Mouse (Mus musculus): ENCODE measurements around the gene Atp6v1c2.

The Atp6v1c2 gene

DNA sequence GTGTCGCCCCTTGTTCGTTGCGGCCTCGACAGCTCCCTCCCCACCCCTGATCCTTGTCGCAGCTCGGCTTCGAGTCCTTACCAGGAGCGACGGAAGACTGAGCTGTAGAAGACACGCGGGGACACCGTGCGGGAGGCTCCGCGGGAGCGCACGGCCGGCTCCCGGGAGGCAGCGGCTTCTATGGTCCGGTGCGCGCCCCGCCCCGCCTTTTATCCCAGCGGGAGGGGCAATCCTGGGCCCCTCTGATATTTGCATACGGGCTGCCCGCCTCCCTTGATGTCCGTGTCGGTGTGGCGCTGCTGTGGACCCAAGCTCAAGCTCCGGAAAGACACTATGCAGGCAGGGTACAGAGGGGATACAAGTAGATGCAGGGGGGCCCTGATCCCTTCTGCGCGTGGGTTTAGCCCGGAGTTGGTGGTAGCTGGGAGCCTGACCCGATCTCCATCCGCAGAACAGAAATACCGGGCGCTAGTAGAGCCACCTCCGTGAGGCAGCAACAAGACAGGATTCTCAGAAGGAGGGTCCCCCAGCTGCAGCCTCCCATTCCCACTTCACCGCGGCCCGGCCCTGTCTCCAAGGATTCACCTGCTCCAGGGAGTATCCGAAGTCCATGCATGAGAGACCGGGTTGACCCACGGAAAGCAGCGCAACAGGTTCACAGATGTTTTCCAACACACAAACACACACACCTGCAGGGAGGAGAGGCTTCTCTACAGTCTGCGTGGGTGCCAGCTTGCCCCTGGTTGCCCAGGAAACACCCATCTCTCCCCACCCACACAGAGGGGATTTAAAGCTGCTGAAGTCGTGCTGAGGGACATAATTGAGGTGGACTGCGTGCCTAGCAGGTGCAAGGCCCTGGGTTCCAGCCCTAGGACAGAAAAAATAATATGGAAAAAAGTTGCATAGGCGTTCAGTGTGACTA, 4.3 kb downstream of the Atp6v1c2 start:
- DNase-seq (ENCODE audit: low spot score in 2 of 2), result peak in 1 of 2 experiments; percentile 6

DNA sequence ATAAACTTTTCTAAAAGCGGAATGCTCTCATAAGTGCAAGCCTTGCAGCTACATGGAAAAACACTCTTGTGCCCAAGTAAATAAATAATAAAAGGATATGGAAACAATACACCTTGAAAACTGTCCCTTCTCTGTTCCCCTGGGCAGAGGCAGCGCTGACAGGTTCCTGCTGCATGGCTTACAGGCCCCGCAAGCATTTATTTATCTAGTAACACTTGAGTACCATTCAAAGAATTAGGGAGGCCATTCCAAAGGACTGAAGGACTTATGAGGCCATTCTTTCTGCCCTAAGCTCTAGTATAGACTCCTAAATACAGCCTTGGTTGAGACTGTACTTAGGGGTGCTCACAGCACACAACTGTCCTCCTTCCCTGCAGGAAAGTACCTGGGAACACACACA, 10.7 kb downstream of the Atp6v1c2 start:
- DNase-seq (ENCODE audit: low spot score in 2 of 2), result no peak

DNA sequence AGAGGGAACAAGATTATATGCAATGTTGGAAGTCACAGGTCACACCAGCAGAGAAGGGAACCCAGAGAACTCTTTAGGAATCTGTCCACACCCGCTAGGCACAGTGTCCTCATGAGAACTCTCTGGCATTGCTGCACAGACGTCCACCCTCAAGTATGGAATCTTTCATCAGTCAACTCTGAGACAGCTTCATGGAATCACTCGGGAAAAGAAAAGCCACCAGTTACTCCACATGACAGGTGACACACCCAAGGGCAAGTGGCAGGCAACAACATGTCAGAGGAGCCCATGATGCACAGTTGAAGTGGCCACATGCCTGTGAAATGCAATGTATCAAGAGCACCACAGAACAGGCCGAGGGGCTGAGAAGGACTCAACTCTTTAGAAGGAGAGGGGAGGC, 11.2 kb downstream of the Atp6v1c2 start:
- no peak for DNase-seq (ENCODE audit: low spot score in 2 of 2)

DNA sequence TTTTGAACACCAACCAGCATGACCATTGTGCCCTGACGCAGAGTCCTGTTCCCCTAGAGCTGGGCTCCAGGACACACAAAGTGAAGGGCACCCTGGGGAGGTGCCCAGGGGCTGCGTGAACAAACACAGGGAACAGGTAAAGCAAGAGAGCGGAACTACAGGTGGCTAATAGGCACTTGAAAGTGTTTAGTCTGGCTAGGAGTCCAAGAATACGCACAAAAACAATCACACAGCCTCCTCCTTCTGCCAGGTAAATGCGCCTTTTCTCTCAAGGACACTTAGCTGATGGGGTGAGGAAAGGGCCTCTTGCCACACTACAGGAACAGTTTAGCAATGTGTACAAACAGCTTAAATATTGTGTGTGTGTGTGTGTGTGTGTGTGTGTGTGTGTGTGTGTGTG, 13.1 kb downstream of the Atp6v1c2 start:
- no peak for DNase-seq (ENCODE audit: low spot score in 2 of 2)

DNA sequence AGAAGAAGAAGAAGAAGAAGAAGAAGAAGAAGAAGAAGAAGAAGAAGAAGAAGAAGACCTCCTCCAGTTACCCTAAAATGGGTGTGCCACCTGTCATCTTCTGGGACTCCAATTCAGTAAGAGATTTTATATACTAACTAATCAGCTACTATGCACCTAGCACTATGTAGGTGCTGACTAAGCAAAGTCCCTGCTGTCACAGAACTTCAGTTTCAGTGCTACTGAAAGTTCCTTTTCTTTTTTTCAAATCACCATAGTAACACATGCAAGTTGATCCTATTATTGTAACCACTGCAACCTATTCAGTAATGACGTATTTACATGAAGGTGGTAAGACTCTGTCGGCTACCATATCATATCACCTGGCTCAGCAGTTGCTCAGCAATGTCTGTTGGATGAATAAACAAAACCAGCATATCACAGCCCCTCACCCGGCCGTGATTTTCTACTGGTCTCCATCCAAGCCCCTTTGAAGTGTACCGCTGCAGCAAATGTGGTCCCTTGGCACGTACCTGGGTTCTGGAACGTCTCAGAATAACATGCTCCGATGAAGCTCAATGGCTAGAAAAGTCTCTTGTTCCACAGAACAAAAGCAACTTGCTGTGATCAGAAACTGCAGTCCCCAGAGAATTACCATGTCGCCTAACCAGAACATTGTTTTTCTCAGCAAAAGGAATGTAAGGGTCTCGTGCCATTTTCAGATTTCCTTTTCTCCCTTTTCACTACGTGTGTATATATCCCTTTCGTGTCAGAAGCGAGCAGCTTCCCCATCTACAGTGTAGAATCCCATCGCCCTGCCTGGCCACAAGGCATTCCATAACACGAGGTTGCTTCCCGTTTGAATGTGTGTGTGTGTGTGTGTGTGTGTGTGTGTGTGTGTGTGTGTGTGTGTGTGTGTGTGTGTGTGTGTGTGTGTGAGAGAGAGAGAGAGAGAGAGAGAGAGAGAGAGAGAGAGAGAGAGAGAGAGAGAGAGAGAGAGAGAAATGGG, 18.0 kb downstream of the Atp6v1c2 start:
- DNase-seq (ENCODE audit: low spot score in 2 of 2), result no peak

DNA sequence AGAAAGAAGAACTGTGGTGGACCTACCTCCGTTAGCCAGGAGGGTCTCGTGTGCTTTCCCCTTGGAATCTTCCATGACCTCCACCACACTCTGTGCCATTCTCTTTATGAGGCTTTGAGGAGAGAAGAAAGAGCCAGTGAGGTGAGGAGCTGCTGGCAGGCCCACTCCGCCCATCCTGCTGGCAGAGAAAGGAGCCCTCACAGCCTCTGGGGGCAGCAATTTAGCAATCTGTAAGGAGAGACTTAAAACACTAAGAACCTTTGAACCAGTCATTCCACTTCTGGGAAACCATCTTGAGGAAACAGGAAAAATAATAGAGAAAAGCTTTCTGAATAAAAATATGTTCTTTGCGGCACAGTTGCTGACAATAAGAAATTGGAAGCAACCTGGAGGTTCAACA, 20.9 kb downstream of the Atp6v1c2 start:
- DNase-seq (ENCODE audit: low spot score in 2 of 2), result no peak

DNA sequence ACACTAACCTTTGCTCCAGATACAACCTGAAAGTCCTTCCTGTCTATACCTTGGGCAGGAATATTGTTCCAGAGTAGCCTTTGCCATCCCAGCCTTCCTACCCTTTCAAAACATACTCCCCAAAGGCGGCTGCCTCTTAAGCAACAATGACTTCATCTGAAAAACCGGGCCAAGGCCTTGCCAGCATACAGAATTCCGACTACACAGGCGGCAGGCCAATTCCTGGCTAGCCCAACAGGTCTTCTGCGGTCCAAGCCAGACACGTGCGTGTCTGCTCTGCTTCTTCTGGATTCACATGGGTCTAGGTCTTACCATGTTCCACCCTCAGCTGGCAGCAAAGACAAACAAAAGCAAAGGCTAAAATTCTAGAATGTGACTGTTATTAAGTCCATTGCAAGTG, 23.7 kb downstream of the Atp6v1c2 start:
- DNase-seq (ENCODE audit: low spot score in 2 of 2), result no peak

DNA sequence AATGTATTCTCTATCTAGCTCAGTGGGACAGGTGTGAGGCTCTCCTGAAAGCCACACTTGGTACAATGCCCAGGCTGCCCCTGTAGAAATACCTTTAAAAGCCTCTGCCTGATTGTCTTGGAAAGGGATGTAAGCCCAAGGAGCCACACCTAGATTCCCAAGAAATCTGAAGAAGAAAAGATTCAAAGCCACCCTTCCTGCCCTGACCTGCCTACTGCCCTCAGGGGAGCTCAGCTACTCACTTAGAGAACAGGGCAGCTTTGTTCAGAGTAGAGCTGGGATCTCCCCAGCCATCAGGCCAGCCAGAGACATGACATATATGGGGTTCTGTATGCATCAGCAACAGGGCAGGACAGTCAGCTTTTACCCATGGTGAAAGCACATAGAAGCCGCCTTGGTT, 29.3 kb downstream of the Atp6v1c2 start:
- no peak for DNase-seq (ENCODE audit: low spot score in 2 of 2)

DNA sequence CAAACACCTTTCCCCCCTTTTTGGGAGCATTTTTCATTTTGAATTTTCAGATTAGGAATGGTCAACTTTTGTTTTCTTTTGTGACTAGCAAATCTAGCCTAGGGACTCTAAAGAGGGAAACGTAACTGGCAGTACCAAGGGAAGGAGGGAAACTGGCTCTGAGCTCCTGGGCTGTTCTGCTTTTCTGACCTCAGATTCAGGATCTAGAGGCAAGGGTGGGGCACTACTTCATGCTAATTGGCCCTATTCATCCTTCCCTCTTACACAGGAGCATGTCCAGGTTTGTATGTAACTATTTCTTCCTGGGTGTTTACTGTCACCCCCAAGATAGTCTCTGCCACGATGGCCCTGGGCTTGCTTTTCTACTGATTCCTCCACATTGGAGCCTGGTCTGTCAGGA, 32.3 kb downstream of the Atp6v1c2 start:
- no peak for DNase-seq (ENCODE audit: low spot score in 2 of 2)

DNA sequence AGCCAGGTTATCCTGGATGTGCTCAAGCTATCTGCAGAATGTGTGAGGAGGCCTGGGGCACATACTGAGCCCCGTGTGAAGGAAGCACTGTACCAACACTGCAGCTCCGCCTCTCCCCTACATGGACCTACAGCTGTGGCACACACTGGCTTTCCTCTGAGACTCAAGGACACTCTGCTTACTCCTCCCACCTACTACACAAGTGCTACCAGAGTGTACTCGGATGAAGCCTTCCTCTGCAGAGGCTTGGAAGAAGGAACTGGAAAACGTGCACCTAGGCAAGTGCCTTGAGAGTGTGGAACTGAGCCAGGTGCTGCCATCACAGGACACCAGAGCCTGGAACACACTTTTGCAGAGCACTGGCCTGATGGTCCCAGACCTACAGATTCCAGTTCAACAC, 38.6 kb downstream of the Atp6v1c2 start:
- no peak for DNase-seq (ENCODE audit: low spot score in 2 of 2)

DNA sequence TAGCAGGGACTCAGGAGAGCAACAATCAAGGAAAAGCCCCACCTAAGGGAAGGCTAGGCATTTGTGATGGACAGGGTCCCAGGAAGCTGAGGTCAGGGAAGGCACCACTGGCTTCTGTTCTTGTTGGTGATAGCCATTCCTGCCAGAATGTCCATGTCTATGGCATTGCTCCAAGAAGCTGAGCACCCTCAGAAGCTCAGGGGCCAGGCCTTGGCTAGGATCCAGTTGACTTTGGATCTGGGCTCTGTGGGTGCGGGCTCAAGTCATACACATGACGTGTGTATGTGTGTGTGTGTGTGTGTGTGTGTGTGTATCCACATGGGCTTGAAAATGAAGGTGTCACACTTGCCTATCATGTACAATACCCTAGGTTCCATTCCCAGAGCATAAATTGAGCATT, 39.2 kb downstream of the Atp6v1c2 start:
- no peak for DNase-seq (ENCODE audit: low spot score in 2 of 2)

DNA sequence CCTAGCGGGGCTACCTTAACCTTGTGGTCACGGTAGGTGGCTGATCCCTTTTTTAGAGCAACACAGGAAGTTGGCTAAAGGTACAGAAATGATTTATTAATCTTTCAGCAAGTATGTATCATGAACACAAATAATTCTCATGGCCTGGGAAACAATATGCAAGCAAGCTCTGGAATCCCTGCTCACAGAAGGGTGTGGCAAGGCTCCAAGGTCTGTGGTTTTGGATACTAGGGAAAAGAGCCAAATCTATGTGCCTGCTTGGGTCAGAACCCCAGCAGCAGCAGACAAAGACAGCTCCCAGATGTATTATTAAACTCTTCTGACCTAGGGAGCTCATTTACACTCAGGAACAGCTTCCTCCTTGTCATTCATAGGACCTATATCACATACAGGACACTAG, 40.1 kb downstream of the Atp6v1c2 start:
- DNase-seq (ENCODE audit: low spot score in 2 of 2), result no peak

DNA sequence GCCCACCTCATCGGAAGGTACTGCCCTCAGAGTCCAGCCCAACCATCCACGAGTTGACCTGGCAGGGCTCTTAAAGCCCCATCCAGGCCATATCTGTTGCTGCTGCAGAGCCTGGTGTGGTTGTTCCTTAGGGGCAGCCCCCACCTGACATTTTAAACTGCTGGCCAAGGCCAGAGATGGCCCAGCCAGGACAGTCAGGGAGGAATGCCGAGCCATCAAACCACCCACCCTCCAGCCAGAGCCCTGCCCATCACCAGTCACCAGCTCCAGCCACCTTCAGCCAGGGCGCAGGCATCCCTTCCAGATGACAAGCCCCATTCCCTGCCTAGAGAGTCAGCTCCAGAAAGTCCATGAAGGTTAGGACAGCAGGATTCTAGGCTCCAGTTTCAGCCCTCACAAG, 40.7 kb downstream of the Atp6v1c2 start:
- no peak for DNase-seq (ENCODE audit: low spot score in 2 of 2)

DNA sequence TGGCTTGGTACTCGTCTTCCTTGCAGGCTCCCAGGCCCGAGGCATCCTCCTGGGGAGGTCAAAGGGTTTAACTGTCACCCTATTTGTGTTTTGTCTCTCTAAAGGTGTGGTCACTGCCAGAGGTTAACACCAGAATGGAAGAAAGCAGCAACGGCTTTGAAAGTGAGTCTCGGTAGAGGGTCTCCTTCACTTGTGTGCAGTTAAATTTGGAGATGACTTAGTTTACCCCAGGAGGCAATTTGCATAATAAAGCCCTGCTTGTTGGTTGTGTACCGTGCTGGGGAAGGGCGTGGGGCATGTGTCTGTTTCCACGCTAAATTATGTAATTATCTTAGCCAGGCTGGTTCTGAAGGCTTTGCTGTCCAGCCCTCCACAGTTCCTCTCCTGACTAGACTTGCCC, 55.3 kb downstream of the Atp6v1c2 start:
- DNase-seq (ENCODE audit: low spot score in 2 of 2), result no peak

DNA sequence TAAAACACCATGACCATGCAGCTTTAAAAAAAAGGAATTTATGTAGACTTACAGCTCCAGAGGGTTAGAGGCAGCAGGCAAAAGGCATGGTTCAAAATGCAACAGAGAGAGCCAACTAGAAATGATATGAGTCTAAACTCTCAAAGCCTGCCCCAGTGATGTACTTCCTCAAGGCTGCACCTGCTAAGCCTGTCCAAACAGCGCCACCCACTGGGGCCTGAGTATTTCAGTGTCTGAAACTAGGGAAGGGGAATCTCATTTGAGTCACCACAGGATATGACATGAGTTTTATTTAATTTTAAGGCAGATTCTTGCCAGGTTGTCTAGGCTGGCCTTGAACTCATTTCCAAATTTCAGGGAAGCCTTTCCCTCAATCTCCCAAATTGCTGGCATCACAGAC, 57.9 kb downstream of the Atp6v1c2 start:
- DNase-seq (ENCODE audit: low spot score in 2 of 2), result no peak

DNA sequence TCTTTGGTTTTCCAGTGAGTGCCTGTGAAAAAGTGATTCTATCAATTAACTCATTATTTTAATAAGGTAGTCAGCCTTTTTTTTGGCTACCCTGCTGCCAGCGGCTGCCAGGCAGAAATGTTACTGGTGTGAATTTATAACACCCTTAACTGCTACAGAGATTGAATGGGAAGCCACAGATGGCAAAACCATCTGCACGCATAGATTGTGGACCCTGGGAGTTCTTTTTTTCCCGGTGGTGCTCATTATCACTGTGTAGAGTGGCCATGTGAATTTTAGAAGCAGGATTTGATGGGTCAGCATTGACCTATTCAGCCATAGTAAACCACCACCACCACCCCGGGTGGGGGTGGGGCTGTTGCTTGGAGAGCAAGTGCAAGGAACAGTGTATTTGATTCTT, 61.8 kb downstream of the Atp6v1c2 start:
- DNase-seq (ENCODE audit: low spot score in 2 of 2), result no peak

DNA sequence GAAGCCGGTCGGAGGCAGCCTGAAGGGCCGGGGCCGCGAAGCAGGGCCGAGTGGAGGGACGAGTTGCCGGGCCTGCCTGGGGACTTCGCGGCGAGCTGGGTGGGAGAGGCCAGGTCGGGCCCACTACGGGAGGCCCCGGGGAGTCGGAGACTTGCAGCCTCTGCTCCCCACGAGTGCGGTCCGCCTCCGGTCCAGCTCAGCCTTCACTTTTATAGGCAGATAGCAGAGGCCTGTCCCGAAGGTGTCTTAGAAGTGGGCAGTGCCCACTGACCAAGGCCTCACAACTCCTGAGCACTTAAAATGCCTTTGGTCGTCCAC, 62.5 kb downstream of the Atp6v1c2 start:
- no peak for DNase-seq (ENCODE audit: low spot score in 2 of 2)

DNA sequence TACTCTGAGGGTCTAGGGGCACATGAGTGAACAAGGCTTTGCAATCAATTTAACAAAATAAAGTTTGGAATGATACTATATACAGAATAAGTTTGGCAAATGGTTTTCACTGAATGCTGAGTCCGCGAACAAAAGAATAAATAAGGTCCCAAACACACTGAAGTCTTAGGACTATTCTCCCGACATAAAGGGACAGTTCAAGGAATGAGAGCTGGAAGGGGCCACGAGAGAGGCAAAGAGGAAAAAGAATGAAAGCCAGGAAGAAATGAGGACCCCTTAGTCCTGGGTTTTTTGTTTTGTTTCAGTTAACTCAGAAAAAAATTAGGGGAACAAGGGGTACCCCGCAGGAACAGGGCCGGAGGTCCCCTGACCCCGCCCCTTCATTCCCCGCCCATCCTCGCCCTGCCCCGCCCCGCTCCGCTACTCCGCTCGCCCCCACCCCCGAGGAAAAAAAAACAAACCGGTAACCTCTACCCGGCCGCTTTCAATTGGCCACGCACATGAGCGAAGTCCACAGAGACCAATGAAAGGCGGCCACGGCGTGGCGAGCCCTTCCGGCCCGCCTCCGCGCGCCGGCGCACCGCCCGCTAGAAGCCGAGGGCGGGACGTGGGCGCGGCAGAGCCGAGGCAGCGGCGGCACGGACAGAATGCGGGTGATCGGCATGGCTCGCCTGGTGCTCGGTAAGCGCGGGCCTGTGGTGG, 63.0 kb downstream of the Atp6v1c2 start, which contains the start of gene Pdia6:
Gene Pdia6 (plus strand): TSS at position 575 of the 702 bp plus-strand sequence.
- peak; percentile 87 for DNase-seq (ENCODE audit: low spot score in 2 of 2)

DNA sequence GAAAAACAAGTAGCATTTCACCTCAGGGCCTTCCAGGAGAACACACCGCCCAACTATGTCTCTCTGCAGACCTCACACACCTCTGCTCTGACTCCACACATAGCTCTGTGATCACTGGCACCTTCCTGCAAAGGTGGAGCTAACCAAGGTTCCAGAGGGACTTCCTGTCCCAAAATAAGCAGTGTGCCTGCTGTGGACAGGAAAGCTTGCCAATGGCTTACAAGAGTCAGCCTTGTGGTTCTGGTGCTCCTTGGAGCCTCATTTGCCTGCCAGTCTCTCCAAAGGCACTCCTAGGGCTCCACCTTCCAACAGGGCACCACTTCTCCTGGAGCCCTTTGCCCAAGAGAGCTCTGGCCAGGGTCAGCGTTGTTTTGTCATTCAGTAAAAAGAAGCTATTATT, 64.3 kb downstream of the Atp6v1c2 start:
- no peak for DNase-seq (ENCODE audit: low spot score in 2 of 2)

DNA sequence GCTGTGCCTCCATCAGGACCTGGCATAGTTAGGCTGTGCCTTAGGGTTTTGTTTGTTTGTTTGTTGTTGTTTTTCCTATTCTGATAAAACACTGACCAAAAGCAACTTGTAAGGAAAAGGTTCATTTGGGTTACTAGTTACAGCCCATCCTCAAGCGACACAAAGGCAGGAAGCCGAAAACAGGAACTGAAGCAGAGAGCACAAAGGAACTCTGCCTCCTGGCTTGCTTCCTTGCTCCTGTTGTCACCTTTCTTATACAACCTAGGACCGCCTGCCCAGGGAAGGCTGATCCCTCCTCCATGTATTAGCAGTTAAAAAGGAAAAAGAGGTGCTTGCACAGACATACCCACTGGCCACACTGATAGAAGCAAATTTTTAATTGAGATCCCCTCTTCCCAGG, 65.3 kb downstream of the Atp6v1c2 start:
- DNase-seq (ENCODE audit: low spot score in 2 of 2), result no peak

DNA sequence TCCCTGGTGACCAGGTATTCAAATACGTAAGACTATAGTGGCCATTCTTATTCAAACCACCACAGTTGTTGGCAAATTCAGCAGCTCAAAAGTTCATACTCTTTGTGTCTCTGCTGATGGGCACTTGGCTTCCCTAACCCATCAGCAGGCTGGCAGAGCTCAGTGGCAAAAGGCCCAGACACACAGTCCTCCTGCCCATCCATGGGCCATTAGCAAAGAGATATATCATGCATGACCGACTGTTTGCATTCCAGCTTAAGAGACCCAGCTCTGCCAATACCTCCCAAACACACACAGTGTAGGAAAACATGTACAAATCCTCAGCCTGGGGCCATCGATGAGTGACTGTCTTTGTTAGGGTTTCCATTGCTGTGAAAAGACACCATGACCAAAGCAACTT, 68.2 kb downstream of the Atp6v1c2 start:
- no peak for DNase-seq (ENCODE audit: low spot score in 2 of 2)

DNA sequence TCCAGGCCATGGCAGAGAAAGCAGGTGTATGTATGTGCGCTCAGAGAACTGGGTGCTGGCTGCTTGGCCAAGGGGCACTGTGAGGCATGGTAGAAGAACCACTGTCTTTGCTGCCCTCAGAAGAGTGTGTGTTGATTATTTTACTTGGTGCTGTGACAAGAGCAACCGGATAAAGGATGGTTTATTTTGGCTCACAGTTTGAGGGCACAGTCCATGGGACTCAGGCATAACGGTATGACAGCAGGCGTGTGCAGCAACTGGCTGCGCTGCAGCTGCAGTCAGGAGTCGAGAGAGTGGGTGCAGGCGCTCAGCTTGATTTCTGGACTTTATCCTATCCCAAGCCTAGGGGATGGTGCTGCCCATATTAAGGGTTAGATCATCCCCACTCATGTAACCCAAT, 70.7 kb downstream of the Atp6v1c2 start:
- DNase-seq (ENCODE audit: low spot score in 2 of 2), result no peak

Measured in right cerebral cortex, postnatal 36 days (tissue).